Mouse (Mus musculus): Measurements from ENCODE around the gene Gm28048.

DNA sequence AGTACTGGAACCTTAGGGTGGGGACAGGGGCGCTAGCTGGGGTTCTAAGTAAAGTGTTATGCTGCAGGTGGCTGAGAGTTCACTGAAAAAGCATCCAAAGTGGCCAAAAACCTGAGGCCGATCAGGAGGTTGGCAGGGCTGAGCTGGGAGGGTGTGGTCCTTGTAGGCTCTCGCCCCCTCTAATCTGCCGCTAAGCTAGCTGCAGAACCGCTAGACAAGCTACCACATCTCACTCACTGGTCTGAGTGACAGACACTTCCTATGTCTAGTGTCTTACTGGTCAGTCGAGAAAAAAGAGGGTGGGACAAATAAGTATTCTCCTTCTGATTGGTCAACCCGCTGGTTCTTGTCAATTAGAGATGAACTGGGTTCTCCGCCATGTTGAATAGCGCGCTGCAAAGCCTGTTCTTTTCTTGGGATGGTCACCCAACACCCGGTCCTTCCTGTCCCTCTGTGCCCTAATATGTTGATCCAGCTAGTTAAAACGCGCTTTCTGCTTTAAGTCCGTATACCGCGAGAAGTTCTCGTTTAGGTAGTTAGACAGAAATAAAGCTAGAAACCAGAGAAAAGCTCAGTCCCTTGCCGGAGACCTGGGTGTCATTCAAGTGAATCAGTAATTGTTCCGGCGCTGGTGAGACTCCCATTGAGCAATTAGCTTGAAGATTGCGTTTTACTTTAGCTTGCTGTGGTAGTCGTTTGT is 25.7 kb upstream of the Gm28048 start, which contains the start of gene Fam161a:
- TF ChIP-seq GATA1 (IDR thresholded peaks at IDR 0.05; ENCODE audit: borderline replicate concordance, low read length) (no peak), FLI1 (IDR thresholded peaks at IDR 0.05; ENCODE audit: low read length) (no peak)
